Mouse (Mus musculus): ENCODE measurements around the gene Rbpj.

Rbpj gene

GRCm38 (mm10) chr5:53553281-53553680 lies 87.3 kb downstream of the Rbpj start:
- no peak for DNase-seq

GRCm38 (mm10) chr5:53554180-53554579 lies 88.2 kb downstream of the Rbpj start:
- no peak for DNase-seq

GRCm38 (mm10) chr5:53554926-53555325 lies 89.0 kb downstream of the Rbpj start:
- DNase-seq: no peak

GRCm38 (mm10) chr5:53555474-53555873 lies 89.5 kb downstream of the Rbpj start:
- no peak for DNase-seq

- DNase-seq: no peak
These were observed 90.0 kb downstream of the Rbpj start for GRCm38 (mm10) chr5:53555929-53556328.

- no peak for DNase-seq
These were observed 91.8 kb downstream of the Rbpj start for GRCm38 (mm10) chr5:53557544-53558260.

GRCm38 (mm10) chr5:53561160-53561559 lies 95.2 kb downstream of the Rbpj start:
- no peak for DNase-seq

- DNase-seq: no peak
These were observed 98.4 kb downstream of the Rbpj start for GRCm38 (mm10) chr5:53564309-53564708.

- no peak for DNase-seq
These were observed 99.4 kb downstream of the Rbpj start for GRCm38 (mm10) chr5:53565213-53565794.

- no peak for DNase-seq
These were observed 100.6 kb downstream of the Rbpj start for GRCm38 (mm10) chr5:53566485-53567083.

GRCm38 (mm10) chr5:53572496-53572895 lies 106.5 kb downstream of the Rbpj start:
- DNase-seq: no peak

- no peak for DNase-seq
These were observed 109.0 kb downstream of the Rbpj start for GRCm38 (mm10) chr5:53574883-53575442.

- no peak for DNase-seq
These were observed 111.4 kb downstream of the Rbpj start for GRCm38 (mm10) chr5:53577272-53577889.

- DNase-seq: no peak
These were observed 118.3 kb downstream of the Rbpj start for GRCm38 (mm10) chr5:53584069-53584767.

- peak; percentile 25 for DNase-seq
These were observed 122.6 kb downstream of the Rbpj start for GRCm38 (mm10) chr5:53588421-53589171.

- peak; percentile 96 for DNase-seq
These were observed 123.4 kb downstream of the Rbpj start for GRCm38 (mm10) chr5:53589172-53589960.

- peak; percentile 99 for DNase-seq
These were observed 124.3 kb downstream of the Rbpj start for GRCm38 (mm10) chr5:53590179-53590765.

GRCm38 (mm10) chr5:53590875-53591682 lies 125.1 kb downstream of the Rbpj start:
- DNase-seq: no peak

GRCm38 (mm10) chr5:53591683-53592050 lies 125.7 kb downstream of the Rbpj start:
- no peak for DNase-seq

GRCm38 (mm10) chr5:53593080-53593688 lies 127.2 kb downstream of the Rbpj start:
- no peak for DNase-seq

All from layer of hippocampus, adult 9-11 months (tissue).